Mouse (Mus musculus): Measurements from ENCODE around the gene Dclk1.

The Dclk1 gene

DNA sequence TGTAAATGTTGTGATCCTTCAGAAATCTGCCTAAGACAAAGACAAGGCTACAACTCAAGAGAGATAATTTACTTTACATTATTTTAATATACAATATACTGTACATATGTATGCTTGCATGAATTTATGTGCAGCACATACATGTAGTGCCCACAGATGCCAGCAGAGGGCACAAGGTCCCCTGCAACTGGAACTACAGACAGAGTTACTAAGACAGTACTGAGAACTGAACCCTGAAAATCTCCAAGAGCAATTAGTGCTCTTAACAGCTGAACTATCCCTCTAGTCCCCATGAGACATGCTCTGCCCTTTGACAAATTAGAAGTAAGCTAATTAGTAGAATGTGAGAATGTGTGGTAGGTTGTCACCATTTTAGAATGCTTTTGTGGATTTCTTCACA is 169.4 kb downstream of the Dclk1 start:
- no peak for DNase-seq

DNA sequence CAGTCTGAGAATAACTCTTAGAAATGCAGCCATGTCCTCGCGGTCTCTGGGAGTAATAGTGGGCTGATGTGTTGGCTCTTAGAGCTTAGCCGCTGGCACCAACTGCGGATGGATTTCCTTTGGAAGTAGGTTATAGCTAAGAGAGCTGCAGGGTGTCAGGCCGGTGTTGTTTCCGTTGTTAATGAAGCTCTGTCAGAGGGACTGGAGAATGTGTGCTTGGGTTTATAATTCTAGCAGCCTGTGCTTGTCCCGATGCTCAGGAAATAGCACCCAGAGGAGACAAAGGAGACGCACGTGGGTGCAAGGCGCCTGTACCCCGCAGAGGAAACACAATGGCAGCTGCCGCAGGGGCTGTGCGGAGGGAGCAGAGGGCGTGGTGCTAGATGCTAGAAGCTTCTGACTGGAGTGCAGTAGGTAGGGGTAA is 173.4 kb downstream of the Dclk1 start:
- DNase-seq: no peak

DNA sequence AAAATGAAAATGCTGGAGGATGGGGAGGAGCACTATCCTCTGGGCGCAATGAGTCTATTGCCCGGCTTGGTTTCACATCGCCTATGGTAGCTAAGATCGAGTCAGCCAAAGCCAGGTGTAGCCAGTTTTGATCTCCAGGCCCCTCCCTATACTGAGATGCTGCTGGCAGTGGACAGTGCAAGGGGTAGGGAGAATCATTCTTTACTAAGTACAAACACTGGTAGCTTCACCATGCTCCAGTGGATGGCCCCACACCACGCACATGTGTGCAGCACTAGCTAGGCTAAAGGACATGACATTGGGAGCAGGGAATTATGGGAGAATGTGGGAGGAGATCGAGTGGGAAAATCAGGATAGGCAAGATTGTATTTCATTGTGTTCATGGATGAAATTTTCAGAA is 176.7 kb downstream of the Dclk1 start:
- DNase-seq: no peak

DNA sequence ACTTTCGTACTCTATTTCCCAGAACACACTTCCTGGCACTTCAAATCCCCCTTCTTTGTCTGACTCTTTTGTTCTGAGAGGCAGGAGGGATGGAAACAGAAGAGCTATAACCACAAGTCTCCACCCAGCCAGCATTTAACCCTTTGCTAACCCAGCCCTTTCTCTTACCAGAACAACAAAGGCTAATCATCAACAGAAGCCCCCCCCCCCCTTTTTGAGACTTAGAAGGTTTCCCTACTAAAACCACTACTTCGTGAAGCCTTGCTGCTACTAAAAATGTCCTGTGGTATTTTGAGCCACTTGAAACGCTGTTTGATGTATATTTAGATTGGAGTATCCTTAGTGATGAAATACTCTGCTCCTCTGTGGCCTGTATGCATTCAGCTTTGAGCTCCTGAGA is 177.2 kb downstream of the Dclk1 start:
- no peak for DNase-seq

DNA sequence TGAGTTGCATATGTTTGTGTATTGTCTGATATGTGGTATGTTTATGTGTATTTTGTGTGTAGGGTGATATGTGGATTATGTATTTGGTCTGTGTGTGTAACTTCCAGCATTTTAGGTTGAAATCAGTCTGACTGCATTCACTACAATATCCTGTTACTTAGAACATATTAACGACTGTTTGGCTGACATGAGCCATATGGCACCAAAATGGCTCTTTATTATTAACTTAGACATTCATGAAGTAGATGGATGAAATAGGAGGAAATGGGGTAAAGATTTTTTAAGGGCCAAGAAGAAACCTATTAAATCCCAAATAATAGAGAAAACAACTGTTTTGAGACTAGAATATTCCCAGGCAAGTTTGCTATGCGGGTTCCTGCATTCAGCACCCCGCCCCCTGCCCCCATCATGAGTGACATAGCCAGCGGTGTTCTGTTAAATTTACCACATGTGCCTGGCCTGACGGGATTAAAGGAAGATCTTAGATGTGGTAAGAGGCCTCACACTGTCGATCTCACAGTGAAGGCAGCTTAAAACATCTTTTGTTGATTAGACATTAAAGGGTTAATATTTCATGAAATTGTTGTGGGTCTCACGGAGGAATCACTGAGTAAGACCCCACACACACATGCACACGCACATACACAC is 178.4 kb downstream of the Dclk1 start:
- no peak for DNase-seq

DNA sequence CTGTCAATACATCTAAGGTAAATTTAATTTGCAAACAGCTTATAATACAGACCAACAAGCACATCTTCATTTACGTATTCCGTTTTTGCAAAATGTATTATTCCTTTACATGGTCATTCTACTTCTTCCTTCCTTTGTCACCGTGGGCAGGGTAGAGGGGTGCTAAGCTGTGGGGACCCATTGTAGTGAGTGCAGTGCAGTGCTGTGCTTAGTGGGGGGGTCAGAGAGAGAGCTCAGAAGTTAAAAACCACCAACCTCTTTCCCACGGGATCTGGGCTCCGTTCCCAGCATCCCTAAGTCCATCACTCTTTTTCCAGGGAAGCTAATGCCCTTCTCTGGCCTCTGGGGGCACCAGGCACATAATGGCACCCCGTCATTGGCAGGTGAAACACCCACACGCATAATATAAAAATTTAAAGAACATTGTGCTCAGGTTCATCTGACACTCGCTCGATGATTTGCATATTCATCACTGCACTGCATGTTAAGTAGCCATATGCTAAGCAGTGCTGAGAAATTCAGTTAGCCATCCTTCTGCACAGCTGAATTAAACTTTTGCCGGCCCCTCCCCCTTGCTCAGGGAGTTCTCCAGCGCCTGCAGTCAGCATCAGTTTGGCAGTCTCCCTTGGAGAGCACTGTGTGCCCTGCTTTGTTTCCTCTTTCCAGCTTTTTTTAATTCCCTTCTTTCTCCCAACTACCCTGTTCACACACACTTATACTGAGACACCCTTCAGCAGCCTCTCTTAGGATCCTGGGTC is 181.7 kb downstream of the Dclk1 start:
- DNase-seq: no peak

DNA sequence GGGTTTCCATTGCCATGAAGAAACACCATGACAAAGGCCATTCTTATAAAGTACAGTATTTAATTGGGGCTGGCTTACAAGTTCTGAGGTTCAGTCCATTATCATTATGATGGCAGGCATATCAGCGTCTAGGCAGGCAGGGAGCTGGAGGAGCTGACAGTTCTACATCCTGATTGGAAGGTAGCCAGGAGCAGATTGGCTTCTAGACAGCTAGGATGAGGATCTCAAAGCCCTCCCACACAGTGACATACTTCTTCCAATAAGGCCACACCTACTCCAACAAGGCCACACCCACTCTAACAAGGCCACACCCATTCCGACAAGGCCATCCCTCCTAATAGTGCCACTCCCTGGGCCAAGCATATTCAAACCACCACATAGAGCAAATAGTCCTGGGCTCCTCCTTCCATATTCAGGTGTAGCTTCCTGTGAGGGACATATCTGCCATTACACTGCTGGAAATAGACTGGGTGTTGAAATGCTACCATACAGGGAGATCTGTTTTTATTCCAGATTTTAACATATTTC is 187.9 kb downstream of the Dclk1 start:
- no peak for DNase-seq

DNA sequence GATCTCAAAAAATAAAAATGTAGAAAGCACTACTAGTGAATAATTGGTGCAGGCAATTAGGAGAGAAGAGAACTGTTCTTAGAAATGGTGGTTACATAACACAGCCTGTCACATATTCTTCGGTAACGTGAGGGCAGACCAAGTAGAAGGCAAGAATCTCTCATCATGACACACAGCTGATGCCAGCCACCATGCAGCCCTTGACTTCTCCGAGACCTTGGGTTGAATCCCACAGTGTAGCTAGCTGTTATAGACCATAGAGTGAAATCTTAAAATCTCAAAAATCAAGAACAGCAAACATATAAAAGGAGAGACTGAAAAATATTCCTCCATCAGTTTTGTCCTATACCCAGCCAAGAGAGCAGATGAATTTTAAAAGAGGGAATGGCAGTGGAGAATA is 189.1 kb downstream of the Dclk1 start:
- no peak for DNase-seq

DNA sequence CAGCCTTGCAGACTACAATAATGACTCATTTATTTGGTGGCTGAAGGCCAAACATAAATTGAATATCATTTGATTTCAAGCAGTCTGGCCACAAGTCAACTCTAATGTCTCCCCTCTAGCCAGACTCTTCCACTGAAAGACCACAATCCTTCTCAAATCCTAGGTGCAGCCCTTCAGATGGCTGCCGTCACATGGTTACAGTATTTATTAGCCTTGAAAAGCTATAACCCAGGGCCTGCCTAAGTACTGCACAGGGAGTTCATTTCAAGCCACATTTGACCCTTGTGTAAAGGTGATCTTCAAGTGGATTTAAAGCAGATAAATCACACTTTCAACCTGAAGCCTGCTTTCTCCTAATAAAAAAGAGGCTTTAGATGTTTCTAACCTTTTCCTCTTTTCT is 192.1 kb downstream of the Dclk1 start:
- no peak for DNase-seq

DNA sequence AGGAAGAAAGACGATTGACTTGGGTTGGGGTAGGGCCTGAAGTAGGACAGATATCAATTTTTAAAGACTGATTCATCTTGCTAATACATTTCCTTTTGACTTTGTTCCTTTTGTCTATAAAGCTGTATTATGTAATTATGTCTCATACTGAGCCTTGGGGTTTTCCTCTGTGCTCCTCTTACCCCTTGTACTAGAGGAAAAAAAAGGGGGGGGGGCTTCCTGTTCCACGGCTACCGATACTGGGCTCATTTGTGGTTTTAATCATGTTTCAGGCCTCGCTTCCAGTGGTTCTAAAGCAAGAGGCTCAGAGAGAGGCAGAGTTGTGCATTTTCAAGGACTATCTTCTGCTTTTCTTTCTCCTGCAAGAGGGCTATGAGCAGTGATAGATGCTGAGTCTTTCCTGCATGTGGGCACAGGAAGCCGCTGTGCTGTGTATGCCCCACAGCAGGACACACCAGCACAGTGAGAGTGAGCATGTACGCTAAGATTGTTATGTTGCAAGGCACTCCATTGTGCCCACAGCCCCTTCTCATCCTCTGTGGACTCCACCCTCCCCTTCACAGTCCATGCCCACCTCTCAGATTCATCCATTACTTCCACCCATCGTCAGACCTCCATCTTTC is 196.8 kb downstream of the Dclk1 start:
- no peak for DNase-seq

DNA sequence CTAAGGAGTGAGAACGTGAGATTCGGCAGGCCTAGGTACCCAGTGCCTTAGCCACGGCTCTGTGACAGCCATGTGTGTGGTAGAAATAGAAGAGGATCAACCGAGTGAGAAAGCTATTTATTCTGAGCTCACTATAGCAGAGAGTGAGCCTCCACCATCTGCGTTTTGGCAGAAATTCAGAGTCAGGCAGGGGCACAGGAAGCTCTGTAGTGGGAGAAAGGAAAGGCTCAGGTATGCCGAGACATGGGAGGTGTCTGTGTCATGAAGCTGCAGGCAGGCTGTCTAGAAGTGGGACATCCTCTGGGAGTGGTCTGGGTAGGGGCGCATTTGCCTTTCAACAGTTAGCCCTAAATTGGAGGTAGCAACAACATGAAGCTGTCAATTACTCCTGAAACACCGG is 198.2 kb downstream of the Dclk1 start:
- DNase-seq: no peak

DNA sequence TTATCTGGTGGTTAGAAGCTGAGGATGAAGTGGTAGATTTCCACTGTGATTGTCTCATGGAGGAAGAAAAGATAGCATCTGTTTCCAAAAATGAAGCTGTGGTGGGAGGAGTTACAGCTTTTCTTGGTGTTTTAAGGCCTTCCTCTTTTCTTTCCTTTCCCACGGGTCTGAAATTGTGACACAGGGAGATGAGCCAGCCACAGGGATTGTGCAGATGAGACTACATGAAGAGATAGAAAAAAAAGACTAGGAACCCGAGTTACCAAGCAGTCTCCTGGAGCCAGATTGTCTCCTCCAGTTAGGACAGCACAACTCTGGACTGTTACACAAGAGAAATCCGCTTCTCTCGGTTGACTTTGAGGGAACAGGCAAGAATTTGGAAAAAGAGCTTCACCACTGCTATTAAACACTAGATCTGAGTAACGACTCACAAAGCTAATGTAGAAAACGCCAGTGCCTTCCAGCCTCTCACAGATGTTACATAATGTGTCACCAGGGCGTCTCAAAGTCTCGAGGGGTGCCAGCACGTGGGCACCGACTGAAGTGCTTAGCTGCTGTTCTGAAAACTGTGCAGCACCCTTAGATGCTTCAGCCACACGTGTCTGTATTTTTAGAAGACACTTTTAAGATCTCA is 200.0 kb downstream of the Dclk1 start:
- no peak for DNase-seq

DNA sequence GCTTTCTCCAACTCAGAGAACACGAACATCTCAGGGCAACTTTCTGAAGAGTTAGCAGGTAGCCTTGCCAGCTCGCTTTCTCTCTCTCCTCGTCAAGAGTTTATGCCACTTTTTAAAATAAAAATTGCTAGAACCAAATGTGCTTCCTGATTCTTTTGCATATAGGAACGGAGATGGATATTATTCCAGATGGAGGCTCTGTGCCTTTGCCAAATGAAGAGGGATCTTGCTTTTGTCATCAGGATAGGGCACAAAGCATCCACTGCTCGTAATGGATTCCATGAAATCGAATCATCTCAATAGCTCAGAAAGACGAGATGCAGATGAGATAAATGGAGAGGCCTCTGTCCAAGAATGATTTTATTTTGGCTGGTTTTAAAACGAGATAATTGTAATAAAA is 201.1 kb downstream of the Dclk1 start:
- no peak for DNase-seq

DNA sequence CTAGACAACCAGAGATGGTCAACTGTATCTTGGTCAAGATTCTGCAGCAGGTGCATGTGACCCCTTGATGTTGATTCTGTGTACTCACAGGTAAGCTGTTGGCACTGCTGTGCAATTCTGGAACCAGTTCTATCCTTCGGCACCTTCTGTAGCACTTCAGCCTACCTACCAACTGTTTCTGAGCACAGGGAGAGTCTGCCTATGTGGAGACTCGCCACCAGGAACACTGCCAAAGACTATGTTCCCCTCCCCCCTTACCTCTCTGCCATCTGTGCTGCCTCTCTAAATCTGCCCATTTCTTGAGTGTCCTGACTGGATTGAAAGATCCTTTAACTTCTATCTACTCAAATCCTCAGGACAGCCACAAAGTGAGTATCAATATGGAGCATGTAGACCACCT is 201.6 kb downstream of the Dclk1 start:
- no peak for DNase-seq

DNA sequence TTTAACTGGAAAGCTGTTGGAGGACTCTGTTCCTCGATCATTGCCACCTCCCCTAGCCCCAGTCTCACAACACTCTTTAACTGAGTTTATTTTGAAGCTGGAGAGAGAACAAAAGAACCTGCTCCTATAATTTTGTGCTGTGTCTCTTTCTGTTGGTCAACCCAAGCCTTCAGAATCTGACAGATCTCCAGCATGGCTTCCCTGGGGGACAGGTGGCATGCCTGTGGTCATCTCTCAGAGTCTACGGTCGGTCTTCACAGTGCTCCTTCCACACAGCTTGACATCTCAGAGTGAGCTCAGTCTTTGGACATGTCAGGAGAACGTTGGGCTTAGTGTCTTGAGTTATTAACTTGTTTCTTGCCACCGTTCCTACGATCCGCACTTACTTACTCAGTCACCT is 204.5 kb downstream of the Dclk1 start:
- DNase-seq: no peak

DNA sequence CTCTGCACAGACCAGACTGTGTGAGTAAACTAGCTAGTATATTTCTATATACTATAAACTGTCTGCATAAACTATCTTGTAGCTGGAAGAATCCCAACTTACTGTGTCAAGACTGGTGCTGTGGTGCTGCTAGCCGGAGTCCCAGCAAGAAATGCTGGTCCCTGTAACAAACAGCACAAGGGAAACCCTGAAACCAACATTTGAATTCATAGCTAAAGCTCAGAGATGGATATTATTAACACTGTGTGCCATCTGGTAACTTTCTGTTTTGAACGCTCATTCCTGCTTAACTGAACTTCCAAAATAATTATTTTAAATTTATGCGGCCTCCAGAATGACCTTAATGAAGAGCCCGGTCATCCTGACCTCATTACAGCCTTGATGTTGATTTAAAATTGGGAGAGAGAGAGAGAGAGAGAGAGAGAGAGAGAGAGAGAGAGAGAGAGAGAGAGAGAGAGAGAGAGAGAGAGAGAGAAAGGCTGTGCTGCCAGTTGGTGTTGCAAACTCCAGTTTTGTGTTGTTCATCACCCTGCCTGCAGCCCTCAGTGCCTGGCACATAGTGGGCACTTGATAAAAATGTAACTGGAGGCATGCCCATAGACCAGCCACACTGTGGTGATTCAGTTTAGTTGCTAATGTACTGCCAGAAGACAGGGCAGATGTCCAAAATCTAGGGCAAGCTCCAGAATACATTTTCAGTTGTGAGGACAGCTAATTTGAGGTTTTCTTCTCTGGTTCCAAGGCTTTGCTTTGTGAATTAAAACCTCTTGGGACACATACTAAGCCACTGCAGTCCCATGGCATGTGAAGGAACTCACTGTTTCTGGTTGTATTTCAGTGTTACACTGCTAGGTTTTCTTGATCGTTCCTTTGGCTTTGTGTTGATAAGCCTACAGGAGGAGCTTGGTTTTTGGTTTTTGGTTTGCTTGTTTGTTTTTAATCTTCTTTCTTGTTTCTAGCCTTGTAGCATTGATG is 205.6 kb downstream of the Dclk1 start:
- DNase-seq: no peak

DNA sequence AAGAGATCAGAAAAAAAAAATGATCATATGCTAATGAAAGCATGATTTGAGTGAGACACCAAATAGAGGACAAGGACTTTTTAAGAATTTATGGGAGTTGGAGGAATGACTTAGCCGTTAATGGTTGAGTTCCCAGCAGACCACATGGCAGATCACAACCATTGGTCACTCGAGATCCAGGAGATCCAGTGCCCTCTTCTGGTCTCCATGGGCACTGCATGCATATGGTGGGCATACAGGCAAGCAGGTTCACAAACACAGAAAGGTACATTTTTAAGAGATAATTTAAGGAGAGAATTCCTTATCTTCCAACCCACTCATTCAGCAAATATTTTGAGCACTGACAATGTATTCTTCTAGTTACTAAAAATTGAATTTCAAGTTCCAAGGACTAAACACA is 207.0 kb downstream of the Dclk1 start:
- DNase-seq: no peak

DNA sequence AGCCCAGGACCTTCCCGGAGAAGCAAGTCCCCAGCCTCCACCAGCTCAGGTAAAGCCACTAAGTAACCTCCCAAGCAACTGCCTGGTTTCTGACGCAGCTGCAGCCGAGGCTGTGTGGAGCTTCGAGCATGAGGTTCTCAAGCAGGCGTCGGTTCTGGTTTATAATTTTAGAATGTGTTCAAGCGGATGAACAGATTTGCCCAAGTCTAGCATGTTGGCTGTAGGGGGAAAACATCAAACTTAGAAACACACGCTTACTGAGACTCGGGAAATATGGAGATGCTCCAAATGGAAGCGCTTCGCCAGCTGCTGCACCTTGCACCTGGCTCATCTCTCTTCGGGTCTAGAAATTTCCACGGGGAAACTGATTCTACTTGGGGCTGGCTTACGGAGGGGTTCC is 208.9 kb downstream of the Dclk1 start:
- DNase-seq: no peak

DNA sequence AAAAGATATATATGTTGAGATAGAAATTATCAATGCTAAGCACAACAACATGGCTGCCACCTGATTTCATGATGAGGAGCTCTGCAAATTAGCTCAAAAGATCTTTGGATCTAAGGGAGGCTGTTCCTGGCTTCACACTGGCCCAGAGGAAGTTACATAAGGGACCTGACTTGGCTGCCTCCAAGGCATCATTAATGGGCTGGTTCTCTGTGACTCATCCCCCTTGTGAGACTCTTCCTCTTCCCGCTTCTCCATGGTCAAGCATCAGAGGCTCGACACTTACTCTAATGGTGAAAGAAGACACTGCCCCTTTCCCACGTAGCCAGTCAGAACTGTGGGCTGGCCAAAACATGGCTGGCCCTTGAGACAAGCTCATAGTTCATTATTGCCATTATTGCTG is 209.7 kb downstream of the Dclk1 start:
- DNase-seq: no peak

DNA sequence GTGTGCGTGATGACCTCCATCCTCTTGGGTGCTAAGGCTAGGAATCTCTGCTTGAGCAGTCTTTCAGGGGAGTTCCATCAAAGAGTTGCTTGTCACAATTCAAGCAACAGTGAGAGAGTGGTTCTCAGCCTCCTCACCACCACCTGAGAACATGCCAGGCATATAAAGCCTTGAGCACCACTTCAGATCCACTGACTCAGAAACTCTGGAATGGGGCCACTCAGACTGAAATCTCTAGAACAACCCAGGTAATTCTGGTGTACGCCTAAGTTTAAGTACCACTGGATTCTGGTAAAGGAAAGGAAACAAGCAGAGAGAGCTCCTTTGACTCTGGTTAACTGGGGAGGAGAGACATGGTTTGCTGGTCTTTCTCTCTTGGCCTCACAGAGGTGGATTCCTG is 210.3 kb downstream of the Dclk1 start:
- DNase-seq: no peak

DNA sequence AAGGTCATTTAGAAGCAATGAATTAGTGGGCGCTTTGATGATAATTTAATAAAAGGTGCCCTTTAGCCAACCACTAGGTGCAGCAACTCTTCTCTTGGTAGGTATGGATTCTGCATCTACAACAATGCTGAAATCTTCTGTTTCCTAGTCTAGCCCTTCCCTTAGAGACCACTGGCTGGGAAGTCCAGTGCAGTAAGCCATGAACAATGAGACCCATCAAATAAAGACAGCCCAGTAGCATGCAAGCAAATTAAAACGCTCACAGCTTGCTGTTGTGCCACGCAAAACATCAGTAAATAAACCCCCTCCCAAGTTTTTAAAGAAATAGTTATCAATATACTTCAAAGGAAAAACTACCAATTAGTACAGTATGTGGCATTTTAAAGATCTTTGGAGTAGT is 218.9 kb downstream of the Dclk1 start:
- no peak for DNase-seq

All from B cell, adult 2 months (primary cell).